Mouse (Mus musculus): ENCODE data around the gene Sit1.

The Sit1 gene

DNA sequence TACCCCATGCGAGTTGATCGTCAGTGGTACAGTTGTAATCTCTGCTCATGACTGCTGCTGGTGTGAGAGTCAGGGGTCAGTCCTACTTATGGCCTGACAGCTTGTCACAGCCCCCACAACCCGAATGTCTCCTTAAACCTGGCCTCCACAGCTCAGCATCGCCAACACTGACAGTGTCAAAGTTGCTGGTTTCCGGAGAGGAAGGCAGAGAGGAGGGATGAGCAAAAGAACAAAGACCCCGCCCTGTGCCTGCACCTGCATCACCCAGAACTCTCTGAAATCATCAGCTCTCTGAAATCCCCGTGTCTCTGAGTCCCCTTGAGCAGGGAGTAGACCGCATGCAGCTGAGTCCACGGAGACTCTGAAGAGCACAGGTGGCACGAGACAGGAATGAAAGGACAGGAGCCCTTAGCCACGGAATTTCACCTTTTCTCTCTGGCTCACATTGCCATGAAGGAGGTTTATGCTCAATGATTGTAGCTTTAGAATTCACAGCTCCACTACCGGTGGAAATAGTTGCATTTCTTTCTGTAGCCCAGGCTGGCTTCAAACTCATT, at the start of gene Sit1:
Sit1 (minus strand) TSS at position 200 of the 557 bp plus-strand sequence.
- DNase-seq = peak; percentile 47 to 55

DNA sequence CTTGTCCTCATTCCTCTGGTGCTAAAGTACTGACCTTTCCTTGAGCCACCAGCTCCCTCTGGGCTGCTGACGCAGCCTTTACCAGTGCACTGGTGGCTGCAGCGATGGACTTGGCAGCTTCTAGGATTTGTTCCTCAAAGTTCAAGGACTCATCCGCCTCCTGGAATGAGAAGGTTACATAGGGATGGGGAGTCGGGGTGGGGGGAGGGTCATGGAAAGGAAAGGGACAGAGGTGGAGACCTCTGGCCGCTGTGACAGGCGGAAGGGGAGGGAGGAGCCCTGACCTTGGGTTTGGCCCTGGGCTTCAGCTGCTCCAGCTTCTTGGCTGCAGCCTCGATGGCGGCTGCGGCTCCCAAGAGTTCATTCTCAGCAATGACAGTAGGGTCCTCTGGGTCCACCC, 49.7 kb upstream of the Sit1 start:
- DNase-seq = no peak

DNA sequence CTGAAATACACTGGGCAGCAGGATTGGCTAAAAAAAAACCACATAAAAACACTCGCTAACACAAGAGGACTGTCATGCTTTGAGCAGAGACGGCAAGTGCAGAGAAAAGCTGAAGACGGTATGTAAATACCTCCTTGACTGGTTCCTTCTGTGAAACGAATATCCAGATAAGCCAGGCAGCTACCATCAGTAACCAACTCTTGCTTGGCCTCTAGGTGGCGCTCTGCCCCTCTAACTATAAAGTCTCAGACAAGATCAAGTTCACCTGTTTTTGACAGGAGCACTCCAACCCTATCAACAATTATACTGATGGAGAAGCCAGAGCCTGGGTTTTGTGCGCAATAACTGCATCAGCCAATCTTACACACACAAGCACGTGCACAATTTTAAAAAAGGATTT, 47.0 kb upstream of the Sit1 start:
- peak; percentile 85 for DNase-seq

DNA sequence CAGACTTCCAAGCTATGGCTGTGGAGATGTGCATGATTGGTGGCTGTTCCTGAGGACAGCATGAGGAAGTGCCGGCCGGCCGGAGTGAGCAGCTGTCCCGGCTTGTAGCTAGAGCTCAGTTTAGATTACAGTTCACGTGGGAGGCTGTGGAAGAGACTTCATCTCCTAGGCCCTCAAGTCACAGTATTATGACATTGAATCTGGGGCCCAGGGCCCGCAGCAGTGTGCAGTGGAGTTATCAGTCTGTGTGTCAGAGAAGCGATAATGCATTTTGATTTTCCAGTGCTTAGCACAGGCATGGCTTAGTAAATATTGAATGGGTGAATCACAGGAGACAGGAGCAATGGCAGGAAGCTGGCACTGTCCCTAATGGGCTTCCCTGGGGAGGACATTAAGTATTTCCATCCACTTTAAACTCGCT, 46.6 kb upstream of the Sit1 start:
- DNase-seq = no peak

DNA sequence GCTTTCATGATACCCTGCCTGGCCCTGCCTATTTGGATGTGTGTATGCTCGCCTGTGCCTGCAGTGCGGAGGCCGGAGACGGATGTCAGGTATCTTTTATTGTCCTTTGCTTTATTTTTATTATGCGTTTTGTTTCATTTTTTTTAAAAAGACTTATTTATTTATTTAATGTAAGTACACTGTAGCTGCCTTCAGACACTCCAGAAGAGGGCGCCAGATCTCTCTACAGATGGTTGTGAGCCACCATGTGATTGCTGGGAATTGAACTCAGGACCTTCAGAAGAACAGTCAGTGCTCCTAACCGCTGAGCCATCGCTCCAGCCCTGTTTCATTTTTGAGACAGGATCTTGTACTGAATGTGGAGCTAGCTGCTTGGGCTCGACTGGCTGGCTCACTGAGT, 45.0 kb upstream of the Sit1 start:
- peak; percentile 43 to 46 for DNase-seq

DNA sequence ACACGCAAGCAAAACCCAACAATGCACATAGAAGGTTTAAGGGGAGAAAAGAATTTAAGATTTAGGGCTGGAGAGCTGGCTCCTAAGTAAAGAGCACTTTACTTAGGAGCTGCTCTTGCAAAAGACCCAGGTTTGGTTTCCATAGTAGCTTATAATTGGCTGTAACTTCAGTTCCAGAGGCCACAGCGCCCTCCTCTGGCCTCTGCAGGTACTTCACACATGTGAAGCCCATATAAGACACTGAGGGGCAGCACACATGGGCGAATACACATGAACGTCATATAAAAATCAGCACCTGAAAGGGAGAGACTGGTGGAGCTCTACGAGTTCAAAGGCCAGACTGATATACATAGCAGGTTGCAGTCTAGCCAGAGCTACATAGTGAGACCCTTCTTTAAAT, 44.3 kb upstream of the Sit1 start:
- peak; percentile 62 to 67 for DNase-seq

DNA sequence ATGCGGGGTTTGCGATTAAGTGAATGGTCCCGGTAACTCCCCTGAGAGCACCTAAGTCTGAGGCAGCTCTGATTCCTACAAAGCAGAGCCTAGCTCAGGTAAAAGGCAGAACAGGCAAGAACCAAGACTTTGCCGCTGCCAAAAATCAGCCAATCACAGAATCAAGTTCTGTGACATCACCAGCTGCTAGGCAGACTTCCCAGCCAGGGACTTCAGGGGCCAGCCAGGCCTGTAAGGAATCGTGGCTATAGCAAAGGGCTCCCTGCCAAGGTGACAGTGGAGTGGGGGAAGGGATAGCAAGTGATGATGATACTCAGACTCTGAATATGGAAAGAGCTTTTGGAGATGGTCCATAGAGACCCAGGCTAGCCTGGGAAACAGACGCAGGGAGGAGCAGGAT, 36.4 kb upstream of the Sit1 start:
- DNase-seq = peak; percentile 94 to 95

DNA sequence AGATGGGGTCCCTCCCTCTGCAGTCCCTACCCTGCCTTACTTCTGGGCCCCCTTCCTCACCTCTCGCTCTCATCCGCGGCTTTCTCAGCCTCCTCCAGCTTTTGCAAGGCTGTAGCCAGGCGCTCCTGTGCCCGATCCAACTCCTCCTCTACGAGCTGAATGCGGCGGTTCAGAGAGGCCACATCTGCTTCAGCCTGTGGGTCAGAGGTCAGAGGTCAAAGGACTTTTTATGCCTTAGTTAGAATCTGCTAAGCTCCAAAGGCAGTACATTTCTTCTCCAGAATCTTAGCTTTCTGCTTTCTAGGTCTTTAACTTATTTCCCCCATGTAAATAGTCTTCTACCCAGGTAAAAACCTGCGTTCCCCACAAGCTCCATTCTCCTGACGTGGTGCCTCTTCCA, 36.0 kb upstream of the Sit1 start:
- no peak for DNase-seq

DNA sequence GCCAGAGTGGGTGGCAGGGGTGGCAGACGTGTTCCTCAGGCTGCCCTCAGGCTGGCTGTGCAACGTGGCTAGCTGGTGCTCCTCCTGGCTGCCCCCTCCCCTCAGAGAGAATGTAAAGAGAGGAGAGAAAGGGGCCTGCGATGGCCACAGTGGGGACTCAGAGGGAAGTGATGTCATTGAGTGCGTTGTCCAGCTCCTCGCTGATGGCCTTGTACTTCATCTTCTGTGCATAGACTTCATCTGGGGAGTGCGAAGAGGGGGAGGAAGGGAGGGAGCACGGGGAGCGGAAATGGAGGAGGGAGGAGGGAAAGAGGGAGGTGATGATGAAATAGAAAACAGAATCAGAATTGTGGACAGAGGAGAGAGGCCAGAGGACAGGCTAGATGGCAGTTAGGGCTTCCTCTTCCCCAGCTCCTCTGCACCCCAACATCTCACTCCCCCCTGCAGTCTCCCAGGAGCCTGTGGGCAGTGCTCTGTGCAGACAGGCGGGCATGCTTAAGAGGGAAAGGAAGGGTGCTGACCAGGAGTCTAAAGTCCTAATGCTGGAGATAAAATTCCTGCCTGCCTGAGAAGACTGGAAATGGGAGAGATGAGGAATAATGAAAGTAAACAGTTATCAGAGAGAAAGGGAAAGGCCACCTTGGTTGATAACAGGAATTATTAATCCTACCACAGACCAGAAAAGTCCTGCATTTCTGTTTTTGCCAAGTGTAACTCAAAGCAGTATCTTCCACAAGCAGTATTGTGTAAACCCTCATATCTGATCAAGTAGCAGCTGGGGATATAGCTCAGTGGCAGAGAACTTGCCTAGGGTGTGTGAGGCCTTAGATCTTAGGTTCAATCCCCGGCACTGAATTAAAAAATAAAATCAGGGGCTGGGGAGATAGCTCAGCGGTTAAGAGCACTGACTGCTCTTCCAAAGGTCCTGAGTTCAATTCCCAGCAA, 32.5 kb upstream of the Sit1 start:
- DNase-seq = no peak

DNA sequence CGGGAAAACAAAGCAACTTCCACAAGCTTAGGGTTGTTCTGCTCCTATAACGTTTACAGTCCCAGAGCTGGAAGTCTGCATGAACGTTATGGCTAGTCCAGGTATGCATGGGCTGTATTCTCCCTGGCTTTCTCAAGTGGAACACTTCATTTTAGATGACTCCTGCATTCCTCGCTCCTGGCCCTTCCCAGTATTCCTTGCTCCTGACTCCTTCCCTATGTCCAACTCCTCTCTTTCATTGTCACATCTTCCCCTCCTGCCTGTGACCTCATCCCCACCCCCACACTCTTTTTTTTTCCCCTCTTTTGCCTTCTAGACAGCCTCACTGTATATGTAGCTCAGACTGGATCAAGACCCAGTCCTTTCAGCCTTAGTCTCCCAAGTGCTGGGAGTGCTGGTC, 30.3 kb upstream of the Sit1 start:
- no peak for DNase-seq

DNA sequence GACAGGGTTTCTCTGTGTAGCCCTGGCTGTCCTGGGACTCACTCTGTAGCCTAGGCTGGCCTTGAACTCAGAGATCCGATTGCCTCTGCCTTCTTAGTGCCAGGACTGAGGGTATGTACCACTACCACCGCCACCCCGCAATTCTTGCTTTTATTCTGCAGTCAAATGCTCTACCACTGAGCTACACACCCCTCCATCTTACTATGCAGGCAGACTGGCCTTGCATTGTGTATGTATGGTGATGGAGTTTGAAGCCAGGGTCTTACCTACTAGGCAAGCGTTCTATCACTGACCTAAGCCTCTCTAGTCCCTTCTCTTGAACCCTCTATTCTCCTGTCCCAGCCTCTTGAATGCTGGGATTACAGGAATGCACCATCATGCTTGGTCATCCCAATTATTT, 29.8 kb upstream of the Sit1 start:
- DNase-seq = no peak

DNA sequence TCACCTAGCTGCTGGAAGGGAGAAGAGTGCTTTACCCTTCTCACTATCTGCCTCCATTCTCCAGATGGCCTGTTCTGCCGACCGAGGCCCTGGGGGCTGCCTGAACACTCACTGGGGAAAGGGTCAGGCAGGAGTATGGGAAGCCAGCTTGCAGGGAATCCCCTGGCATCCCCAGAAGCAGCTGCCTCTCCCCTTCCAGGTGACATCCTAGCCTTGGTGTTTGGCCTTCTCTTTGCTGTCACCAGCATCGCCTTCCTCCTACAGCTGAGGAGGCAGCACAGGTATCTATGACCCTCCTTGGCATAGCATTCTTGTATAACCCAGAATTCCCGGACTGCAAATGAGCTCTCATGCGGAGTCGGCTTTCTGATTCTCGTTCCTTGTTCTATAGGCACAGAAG, 29.1 kb upstream of the Sit1 start:
- DNase-seq = no peak

DNA sequence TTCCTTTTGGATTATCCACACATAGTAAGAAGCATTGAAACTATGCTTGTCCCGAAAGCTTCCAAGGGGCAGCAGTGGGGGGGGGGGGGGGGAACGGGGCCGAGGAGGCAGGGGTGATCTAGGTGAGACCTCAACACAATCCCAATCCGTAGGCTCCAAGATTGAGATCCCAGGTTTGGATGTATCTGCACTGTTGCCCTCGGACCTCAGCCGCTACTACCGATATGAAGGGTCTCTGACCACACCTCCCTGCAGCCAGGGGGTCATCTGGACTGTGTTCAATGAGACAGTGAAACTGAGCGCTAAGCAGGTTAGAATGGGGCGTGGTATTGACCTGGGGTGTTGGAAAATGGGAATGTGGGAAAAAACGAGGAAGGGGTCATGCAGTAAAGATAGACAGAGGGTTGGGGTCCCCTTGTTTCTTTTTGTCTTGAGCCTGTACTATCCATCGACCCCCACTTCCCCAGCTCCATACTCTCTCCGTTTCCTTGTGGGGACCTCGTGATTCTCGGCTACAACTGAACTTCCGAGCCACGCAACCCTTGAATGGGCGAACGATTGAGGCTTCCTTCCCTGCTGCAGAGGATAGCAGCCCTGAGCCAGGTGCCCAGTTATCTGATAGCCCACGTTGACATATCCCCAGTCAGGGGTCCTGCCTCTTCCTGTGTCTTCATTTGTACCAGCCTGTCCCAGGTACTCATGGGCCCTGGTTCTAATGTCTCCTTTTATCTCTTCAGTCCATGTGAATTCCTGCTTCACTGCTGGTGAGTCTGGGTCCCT, 28.3 kb upstream of the Sit1 start:
- DNase-seq = no peak

DNA sequence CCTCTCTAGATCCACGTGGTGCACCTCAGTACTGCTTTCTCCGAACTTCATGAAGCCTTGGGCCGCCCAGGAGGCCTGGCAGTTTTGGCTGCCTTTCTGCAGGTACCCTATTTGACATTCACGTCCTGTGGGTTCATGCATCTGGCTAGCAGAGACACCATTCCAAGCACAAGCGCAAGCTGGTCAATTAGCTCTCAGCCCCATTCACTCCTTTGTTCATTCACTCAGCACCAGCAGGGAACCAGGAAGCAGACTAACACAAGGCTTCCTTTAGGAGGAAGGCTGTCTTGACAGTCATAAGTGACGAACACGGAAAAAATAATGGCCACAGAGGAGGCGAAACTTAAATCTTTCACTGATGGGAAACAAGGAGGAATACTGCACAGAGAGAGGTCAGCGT, 25.6 kb upstream of the Sit1 start:
- DNase-seq = no peak

DNA sequence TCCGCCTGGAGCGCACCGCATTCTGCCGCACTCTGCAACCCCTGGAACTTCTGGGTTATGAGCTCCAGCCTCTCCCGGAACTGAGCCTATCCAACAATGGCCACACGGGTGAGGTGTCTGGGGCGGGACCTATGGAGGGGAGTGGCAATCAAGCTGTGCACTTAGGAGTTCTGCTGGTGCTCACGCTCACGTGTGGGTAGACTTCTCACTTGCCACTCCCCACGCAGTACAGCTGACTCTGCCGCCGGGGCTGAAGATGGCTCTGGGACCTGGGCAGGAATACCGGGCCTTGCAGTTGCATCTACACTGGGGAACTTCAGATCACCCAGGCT, 25.1 kb upstream of the Sit1 start:
- peak; percentile 73 to 74 for DNase-seq

DNA sequence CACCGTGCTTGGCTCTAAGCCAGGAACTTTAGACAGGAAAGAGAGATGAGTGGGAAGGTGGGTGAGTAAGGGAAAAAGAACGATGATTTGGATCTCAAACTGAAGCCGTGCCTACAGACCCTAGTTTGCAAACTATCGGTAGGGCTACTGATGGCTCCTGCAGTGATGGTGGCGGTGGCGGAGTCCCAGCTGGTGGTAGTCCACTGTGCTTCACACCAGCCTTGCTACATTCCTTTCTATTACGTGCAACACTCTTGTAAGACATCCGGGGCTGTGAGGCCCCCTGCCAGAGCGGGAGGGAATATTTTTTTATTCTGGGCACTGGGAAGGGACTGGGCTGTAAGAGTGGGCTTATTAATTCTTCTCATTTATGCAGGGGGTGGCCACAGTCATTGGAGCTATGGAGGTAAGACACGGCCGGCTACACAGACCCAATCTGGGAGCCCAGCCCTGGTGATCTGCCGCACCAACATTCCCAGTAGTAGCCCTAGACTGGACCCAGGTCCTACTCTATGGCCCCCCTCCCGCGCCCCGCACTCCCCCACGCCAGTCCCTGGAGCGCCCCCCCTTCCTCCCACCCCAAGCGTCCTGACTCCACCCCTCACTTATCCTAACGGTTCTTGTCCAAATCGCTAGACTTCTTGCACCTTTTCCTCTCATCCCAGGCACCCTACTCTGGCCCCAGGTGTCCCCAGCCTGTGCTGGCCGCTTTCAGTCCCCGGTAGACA, 24.6 kb upstream of the Sit1 start:
- no peak for DNase-seq

DNA sequence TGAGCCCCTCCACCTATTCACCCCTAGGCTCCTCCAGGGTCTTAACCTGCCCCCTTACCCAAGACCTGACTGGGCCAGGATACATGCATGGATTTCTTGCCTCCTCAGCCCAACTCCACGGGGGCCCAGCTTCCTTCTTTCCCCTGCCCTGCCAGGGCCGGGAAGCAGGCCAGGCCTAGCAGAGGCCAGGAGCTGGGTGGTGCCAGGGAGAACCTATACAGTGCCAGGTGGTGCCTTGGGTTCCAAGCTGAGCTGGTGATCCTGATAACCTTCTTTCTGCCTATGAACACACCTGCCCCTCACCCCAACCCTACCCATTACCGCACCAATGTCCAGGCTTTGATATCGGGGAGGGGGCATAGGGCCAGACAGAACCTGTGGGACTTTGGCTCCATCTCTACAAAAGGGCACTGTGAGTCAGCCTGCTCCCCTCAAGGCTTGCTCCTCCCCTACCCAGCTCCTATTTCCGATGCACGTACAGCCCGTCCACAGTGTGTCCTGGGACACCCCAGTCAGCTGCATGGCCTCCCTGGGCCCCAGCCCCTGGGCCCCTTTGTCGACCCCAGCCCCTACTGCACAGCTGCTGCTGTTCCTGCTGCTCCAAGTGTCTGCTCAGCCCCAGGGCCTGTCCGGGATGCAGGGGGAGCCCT, 23.1 kb upstream of the Sit1 start, which contains the start of gene Car9:
Car9 (plus strand) TSS at position 431 of the 650 bp plus-strand sequence.
- no peak for DNase-seq

DNA sequence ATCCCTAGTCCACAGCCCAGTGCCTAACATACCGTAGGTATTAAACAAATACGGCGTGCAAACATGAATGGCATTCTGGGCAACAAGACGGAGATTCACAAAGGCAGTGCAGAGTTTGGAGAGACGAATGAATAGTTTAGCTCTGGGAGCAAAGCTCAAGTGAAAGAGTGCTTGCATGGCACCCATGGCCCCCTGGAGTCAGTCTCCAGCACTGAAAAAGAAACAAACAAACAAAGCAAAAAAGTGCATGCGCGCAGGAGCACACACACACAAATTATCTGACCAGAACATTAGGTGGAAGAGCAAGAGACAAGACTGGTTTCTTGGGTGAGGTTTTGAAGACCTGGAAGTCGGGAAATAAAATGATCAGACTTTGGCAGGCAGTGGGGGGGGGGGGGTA, 22.5 kb upstream of the Sit1 start:
- DNase-seq = no peak

DNA sequence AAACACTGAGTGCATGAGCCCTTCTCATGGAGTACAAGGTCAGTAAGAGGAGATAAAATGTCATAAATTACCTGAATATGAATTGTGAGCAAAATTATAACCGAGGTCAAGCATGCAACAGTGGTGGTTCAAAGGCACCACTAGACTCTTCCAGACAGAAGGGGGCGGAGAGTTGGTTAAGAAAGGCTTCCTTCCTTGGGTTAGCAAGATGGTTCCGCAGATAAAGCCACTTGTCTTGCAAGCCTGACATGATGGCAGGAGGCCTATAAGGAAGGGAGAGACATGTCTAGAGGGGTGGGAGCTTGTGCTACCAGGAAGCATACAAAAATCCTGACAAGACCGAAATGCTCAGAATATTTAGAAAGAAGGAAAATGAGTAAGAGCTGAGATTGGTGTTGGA, 20.7 kb upstream of the Sit1 start:
- DNase-seq = no peak

DNA sequence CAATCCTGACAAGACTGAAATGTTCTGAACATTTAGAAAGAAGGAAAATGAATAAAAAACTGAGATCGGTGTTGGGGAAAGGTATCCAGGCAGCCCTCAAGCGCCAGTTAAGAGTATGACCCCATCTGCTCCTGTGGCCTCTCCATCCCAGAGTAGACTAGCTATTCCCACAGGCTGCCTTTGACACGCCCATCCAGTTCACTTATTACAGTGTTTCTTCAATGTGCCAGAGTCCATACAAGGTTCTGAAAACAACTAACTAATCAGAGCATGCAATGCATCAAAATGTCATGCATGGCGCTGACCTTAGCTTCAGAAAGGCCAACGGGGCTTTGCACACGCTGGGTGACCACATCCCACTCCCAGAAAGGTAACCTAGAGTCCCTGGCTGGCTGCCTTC, 20.0 kb upstream of the Sit1 start:
- DNase-seq = no peak

DNA sequence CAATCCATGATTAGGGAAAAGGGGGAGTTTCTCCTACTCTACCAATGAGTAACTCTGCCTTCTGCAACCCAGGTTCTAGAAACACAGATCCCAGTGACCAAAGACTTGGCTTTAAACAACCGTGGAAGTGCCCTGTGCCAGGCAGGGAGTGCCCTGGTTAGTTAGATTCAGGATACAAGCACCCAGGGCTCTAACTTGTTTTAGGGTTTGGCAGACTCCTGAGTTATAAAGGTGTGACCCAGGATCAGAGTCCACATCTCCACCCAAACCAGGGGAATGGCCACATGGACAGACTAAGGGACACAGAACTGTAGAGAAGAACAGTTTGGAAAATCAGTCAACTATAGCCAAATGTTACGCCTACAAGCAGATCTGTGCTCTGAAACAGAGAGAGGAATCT, 19.5 kb upstream of the Sit1 start:
- DNase-seq = no peak
